Mouse (Mus musculus) thymus, adult 2 months (tissue): ENCODE results near the gene Cd9. TPM values are rescaled to one million over a fixed set of nuclear protein-coding genes. Genes with fewer than 3 reads are reported as not detected.

Source experiments
- DNase-seq: peaks from one replicate; pipeline ENCODE4 v3.0.0; 2021
- H3K27ac ChIP-seq: fragments of 200-500 bp; 2 replicates; pipeline ENCODE4 v1.5.1; 2012; ENCODE audit warnings: low read length, control low read depth; ENCODE audit not compliant: control insufficient read depth, insufficient read depth
- H3K27me3 ChIP-seq: fragments of 200-500 bp; 2 replicates; pipeline ENCODE4 v1.6.1; 2012; ENCODE audit warnings: mild to moderate bottlenecking, low read length, moderate library complexity, mixed read lengths; ENCODE audit not compliant: control insufficient read depth, insufficient read depth
- H3K36me3 ChIP-seq: fragments of 200-500 bp; 2 replicates; pipeline ENCODE4 v1.6.1; 2012; ENCODE audit warnings: mild to moderate bottlenecking, low read length, moderate library complexity; ENCODE audit not compliant: control insufficient read depth, insufficient read depth
- H3K4me1 ChIP-seq: fragments of 200-500 bp; replicated peaks from 2 replicates; pipeline ENCODE4 v1.6.1; 2012; ENCODE audit warnings: low read length; ENCODE audit not compliant: control insufficient read depth, insufficient read depth
- H3K4me3 ChIP-seq: fragments of 200-500 bp; 2 replicates; pipeline ENCODE4 v1.5.1; 2012; ENCODE audit warnings: mild to moderate bottlenecking, low read length, control low read depth, moderate library complexity; ENCODE audit not compliant: control insufficient read depth, insufficient read depth
- CTCF ChIP-seq: fragments of 200-500 bp; IDR thresholded peaks from 2 replicates; pipeline ENCODE4 v1.5.1; 2012; ENCODE audit warnings: mild to moderate bottlenecking, control low read depth, low read length, moderate library complexity, borderline replicate concordance; ENCODE audit not compliant: control insufficient read depth, poor library complexity, insufficient read depth; ENCODE audit errors: extremely low read depth
- POLR2A ChIP-seq: fragments of 200-500 bp; IDR thresholded peaks from 2 replicates; pipeline ENCODE4 v1.6.1; 2012; ENCODE audit warnings: mild to moderate bottlenecking, low read length, control low read depth, moderate library complexity; ENCODE audit not compliant: control insufficient read depth, poor library complexity, insufficient read depth; ENCODE audit errors: extremely low read depth
- WGBS: fragments of 180-500 bp; shearing (Covaris S2); methylation state at CpG from one replicate; pipeline ENCODE4 v1.1.7; 2018; 5-methylcytosine and 5-hydroxymethylcytosine counted together
- polyA plus RNA-seq: library from polyadenylated mRNA; depleted of rRNA; stranded (reverse); fragments of >200 nt; gene quantifications from 2 replicates; pipeline ENCODE4 v1.2.3, GENCODE M21; 2012

The Cd9 gene
- polyA plus RNA-seq, 1 experiment, result 56.1 TPM

DNA sequence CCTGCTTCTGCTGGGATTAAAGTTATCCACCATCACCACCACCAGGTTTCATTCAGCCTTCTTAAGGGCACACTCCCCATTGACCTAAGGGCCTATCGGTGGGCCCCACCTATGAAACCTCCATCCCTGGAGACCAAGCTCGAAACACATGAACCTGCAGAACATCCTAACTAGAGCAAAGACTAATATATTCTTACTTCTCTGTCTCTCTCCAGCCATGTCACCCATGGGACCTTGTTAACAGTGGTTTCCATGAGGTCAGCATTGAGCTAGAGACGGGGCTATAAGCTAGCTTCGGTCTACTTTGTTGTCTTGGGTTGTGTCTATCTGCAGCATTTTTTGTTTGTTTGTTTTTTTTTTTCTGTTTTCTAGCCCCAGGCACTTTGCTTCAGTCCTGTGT lies 11.8 kb upstream of the Cd9 start:
- 97% methylated on average over 4 of the region's 4 CpGs for WGBS
- no peak overlapping the region for H3K27ac ChIP-seq
- H3K4me3 ChIP-seq, result no peak overlapping the region
- H3K27me3 ChIP-seq, result no peaks in the 10 kb centered on the region
- TF ChIP-seq POLR2A (no peak), CTCF (no peak)
- no peaks in the 10 kb centered on the region for H3K36me3 ChIP-seq
- no peak for DNase-seq
- H3K4me1 ChIP-seq, result 0 out of 2 replicates have a peak, but pooled peaks cover 3% of the 10 kb centered on the region

DNA sequence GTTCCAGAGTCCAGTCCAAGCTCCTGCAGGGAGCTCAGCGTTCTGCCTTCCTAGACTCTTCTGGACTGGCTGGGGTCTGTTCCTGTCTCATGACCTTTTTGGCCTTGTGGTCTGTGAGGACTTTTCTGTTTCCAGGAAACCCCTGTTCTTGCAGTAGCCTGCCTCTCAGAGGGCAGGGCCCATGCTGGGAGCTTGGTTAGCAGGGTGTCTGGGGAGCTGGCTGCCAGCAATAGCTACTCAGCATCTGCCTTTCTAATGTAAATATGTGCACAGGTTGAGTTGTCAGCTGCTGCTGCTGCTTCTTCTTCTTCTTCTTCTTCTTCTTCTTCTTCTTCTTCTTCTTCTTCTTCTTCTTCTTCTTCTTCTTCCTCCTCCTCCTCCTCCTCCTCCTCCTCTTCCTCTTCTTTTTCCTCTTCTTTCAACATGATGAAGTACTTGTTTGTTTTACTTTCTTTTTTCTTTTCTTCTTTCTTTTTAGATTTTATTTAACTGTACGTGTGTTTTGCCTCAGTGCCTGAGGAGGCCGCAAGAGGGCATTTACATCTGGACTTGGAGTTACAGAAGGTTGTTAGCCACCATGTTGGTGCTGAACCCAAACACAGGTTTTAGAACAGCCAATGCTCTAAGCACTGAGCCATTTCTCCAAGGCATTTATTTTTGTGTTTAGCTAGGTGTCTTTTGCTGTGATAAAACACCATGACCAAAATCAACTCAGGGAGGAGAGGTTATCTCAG lies 10.2 kb upstream of the Cd9 start:
- Histone ChIP-seq H3K27me3 (no peaks in the 10 kb centered on the region), H3K36me3 (no peaks in the 10 kb centered on the region), H3K27ac (no peak overlapping the region), H3K4me1 (no peaks in the 10 kb centered on the region), H3K4me3 (no peak overlapping the region)
- no peak for DNase-seq
- 70% methylated on average over 3 of the region's 3 CpGs for WGBS
- TF ChIP-seq POLR2A (no peak), CTCF (no peak)

DNA sequence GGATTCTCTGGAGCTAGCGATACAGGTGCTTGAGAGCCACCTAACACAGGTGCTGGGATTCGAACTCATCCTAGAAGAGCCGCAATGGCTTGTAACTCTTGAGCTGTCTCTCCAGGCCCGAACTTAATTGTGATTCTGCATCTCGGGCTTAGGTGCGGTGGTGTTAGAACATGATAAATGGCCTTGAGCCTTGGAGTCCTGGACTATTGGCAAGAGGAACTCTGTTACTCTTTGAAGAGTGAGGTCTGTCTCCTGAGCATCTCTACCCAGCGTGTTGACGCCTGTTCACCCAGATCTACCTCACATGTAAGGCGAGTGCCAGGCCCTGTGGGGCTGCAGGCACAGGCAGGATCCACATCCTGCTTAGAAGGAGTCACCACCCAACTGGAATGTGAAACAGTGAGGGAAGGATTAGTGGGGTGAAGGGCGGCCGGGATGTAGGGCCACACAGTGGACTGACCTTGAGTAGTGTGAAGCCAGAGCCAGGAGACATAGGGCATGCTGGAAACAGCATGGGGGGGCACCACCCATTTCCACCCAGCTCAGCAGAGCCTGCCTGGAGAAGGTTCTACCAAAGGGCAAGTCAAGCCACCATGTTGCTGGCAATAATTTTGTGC lies 8.7 kb upstream of the Cd9 start:
- H3K27ac ChIP-seq, result no peak overlapping the region
- no peak for DNase-seq
- no peaks in the 10 kb centered on the region for H3K36me3 ChIP-seq
- no peaks in the 10 kb centered on the region for H3K27me3 ChIP-seq
- WGBS, result 97% methylated on average over 11 of the region's 11 CpGs
- no peaks in the 10 kb centered on the region for H3K4me1 ChIP-seq
- no peak for TF ChIP-seq POLR2A
- no peak for TF ChIP-seq CTCF
- H3K4me3 ChIP-seq, result no peak overlapping the region

DNA sequence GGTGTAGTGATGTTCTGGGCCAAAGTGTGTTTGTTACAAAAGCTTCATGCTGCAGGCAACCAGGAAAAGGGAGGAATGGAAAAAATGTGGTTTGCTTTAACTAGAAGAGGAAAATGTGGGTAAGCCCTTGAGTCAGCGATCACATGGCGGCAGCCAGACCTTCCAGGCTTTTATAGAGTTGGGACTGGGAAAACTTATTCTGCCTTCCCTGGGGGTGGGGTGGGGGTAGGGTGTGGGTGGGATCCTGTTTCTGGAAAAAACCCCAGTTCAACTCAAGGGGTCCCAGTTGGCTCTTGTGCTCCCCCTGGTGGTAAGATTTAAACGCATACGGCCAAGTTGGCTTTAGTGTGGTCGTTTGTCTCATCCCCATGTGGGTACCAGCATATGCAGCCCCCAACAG lies 3.5 kb upstream of the Cd9 start:
- Histone ChIP-seq H3K4me1 (peaks cover 11% of the 10 kb centered on the region), H3K27me3 (peaks cover 2% of the 10 kb centered on the region; the same call in 1 of the 2 replicates), H3K4me3 (no peak overlapping the region), H3K27ac (no peak overlapping the region), H3K36me3 (no peaks in the 10 kb centered on the region)
- WGBS, result 15% methylated on average over 5 of the region's 5 CpGs
- DNase-seq, result peak; percentile 26
- TF ChIP-seq POLR2A (no peak), CTCF (peak; percentile 31; the same call in 1 of the 2 replicates)

DNA sequence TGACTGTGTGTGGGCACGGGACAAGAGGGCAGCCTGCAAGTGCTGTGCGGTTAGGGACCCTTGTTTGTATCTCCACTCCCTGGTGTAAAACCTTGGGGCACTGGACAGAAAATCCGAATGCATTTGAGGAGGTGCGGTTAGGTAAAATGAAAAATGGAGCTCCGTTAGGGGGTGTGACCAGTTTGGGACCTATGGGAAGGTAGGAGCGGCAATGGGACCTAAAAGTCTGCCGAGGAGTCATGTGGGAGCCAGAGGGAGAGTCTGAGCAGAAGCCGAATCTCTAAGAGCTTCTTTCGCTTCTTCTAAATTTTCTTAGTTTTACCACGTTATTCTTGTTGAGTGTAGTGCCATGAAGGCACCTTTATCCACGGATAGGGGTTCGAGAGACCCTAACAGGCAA lies 1.8 kb upstream of the Cd9 start:
- Histone ChIP-seq H3K27ac (no peak overlapping the region), H3K4me3 (no peak overlapping the region), H3K36me3 (no peaks in the 10 kb centered on the region), H3K4me1 (peaks cover 11% of the 10 kb centered on the region), H3K27me3 (peaks cover 2% of the 10 kb centered on the region; the same call in 1 of the 2 replicates)
- TF ChIP-seq POLR2A (no peak), CTCF (no peak)
- DNase-seq, result no peak
- WGBS, result 95% methylated on average over 12 of the region's 12 CpGs

DNA sequence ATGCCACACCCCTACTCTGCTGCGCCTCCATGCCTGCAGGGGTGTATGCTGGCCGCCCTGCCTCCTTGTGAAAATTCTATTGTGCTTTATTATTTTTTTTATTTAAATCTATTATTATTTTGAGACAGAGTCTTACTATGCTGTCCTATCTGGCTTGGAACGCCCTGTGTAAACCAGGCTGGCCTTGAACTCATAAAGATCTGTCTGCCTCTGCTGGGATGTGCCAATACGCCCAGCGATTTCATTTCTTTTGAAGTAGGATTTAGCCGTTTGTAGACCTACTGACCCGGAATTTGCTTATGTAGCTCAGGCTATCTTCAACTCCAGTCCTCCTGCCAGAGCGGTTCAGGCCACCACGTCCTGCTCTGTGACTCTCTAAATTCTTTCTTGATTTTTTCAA lies 770 bp upstream of the Cd9 start:
- no peaks in the 10 kb centered on the region for H3K36me3 ChIP-seq
- no peak for TF ChIP-seq POLR2A
- TF ChIP-seq CTCF, result no peak
- peaks cover 2% of the 10 kb centered on the region; the same call in 1 of the 2 replicates for H3K27me3 ChIP-seq
- no peak for DNase-seq
- peaks cover 11% of the 10 kb centered on the region for H3K4me1 ChIP-seq
- H3K4me3 ChIP-seq, result no peak overlapping the region
- 96% methylated on average over 9 of the region's 9 CpGs for WGBS
- no peak overlapping the region for H3K27ac ChIP-seq

DNA sequence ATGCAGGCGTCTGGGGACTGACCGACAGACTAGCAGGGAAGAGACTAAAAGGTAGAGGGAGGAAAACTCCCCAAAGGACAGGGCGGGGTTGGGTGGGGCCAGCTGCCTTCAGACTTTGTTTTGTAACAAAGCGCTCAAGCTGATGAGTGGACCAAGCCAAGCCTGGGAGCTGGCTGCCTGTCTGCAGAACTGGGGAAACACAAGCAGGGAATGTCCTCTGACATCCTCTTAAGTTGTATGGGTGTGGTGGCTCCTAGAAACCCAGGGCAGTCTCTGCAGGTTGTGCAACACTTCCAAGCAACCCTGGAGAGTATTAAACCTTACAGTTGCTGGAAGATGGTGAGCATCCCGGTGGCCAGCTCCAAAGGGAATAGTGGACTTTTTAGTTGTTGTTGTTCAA lies 1.4 kb downstream of the Cd9 start:
- DNase-seq, result no peak
- no peak for TF ChIP-seq CTCF
- TF ChIP-seq POLR2A, result no peak
- Histone ChIP-seq H3K27ac (no peak overlapping the region), H3K36me3 (no peaks in the 10 kb centered on the region), H3K4me1 (peaks cover 11% of the 10 kb centered on the region), H3K27me3 (peaks cover 2% of the 10 kb centered on the region; the same call in 1 of the 2 replicates), H3K4me3 (no peak overlapping the region)
- WGBS, result 91% methylated on average over 5 of the region's 5 CpGs
